Comparison of ENCODE assay signal across 8 mouse cellular contexts in genomic region chr12:36157638-36158308, GRCm38 (mm10). TPM values are rescaled to one million over a fixed set of nuclear protein-coding genes. Genes with fewer than 3 reads are reported as not detected.
DNase-seq lines count a peak whose midpoint lies in the region; ATAC-seq and TF ChIP-seq lines count a peak whose summit lies in the region.

Gene Bzw2, minus strand, starts transcription at chr12:36158080.

- no peaks in the 10 kb centered on the region for H3K9me3 ChIP-seq in lung, embryonic 15.5 days

- ATAC-seq in lung, embryonic 15.5 days (ENCODE audit: borderline replicate concordance, extremely low read depth, low FRiP score, low TSS enrichment), result peak; percentile 65

- TF ChIP-seq CTCF in olfactory bulb, adult 2 months (IDR thresholded peaks at IDR 0.05; ENCODE audit: insufficient read depth, low read depth, low read length), result no peak

- peak within 1 kb of the TSS; percentile 74 for H3K4me2 ChIP-seq in lung, embryonic 15.5 days

- H3K27ac ChIP-seq in lung, embryonic 15.5 days, result peak within 1 kb of the TSS; percentile 95
- peak within 1 kb of the TSS; percentile 35 for H3K27ac ChIP-seq in olfactory bulb, adult 2 months (ENCODE audit: insufficient read depth, low read depth, low read length)

- TF ChIP-seq POLR2A in olfactory bulb, adult 2 months (IDR thresholded peaks at IDR 0.05; ENCODE audit: insufficient read depth, low read depth, low read length), result no peak

- H3K9ac ChIP-seq in lung, embryonic 15.5 days, result peak within 1 kb of the TSS; percentile 86

- H3K4me1 ChIP-seq in lung, embryonic 15.5 days, result peaks cover 22% of the 10 kb centered on the region
- peaks cover 4% of the 10 kb centered on the region; the same call in 1 of the 2 replicates for H3K4me1 ChIP-seq in olfactory bulb, adult 2 months (ENCODE audit: control insufficient read depth, insufficient read depth, low read length)

- peak within 1 kb of the TSS; percentile 76 for H3K4me3 ChIP-seq in lung, embryonic 15.5 days
- peak within 1 kb of the TSS; percentile 91 for H3K4me3 ChIP-seq in olfactory bulb, adult 2 months (ENCODE audit: insufficient read depth, low read depth, low read length)

- WGBS in lung, embryonic 15.5 days, result under 1% methylated on average over 26 of the region's 26 CpGs
- 2% methylated on average over 26 of the region's 26 CpGs for WGBS in olfactory bulb, adult 2 months

- peak; percentile 79 for DNase-seq in MN1 (ENCODE audit: low spot score)
- DNase-seq in cerebellum, adult 8-10 months, result peak; percentile 48
- DNase-seq in forelimb bud, embryonic 11.5 days (ENCODE audit: low read depth, low spot score), result peak; percentile 63
- peak; percentile 72 for DNase-seq in heart, postnatal 4 days
- peak; percentile 29 to 50 for DNase-seq in layer of hippocampus, adult 8-10 months (ENCODE audit: low spot score in 2 of 2)
- DNase-seq in thymus, postnatal 0 days (ENCODE audit: low spot score), result peak; percentile 82

- no peaks in the 10 kb centered on the region for H3K36me3 ChIP-seq in lung, embryonic 15.5 days

- no peaks in the 10 kb centered on the region for H3K27me3 ChIP-seq in lung, embryonic 15.5 days

RNA-seq across cellular contexts. Expression of gene Bzw2, which starts in this region (rescaled TPM):
- 100 to 1,000 TPM; 168 to 170 TPM for total RNA-seq in heart, postnatal 4 days (2021)
- 10 to 100 TPM; 50.8 to 60.5 (median 56.9) TPM for total RNA-seq in layer of hippocampus, adult 8-10 months (2022)
- polyA plus RNA-seq in lung, embryonic 15.5 days (2015; fragmentation: Nextera tagmentation; extraction: Ambion mirVana), result 179 and 187 TPM in 2 replicates
- polyA plus RNA-seq in olfactory bulb, adult 2 months (2012; ENCODE audit: insufficient read depth, insufficient read length, low replicate concordance, missing spikeins), result not detected in 2 replicates
- polyA plus RNA-seq in thymus, postnatal 0 days (2015; fragmentation: Nextera tagmentation; extraction: Ambion mirVana), result 251 and 260 TPM in 2 replicates

Comparison
In these comparisons a context has a peak if more than half of its experiments do, and no peak if none do; other contexts are left out.
1. Peak in every context shown above with its lines: DNase-seq, ATAC-seq, H3K4me3 ChIP-seq and H3K27ac ChIP-seq.
2. RNA of gene Bzw2 (polyA plus RNA-seq): 251 to 260 TPM in thymus, postnatal 0 days and 179 to 187 TPM in lung, embryonic 15.5 days; not detected in olfactory bulb, adult 2 months; every median in the first group is over 100 times any median in the second.